Mouse (Mus musculus) liver, postnatal 0 days (tissue): ENCODE data around the gene Ipo13. TPM values are rescaled to one million over a fixed set of nuclear protein-coding genes. Genes with fewer than 3 reads are reported as not detected.
A peak's percentile ranks its signal among the peaks of the same experiment; 100 is the strongest.

Experiments used
- ATAC-seq: fragments of 200-750 bp; cut with Nextera tagmentation; 2 replicates; pipeline ENCODE4 v1.8.0; 2017; ENCODE audit warnings: mild to moderate bottlenecking, moderate library complexity
- DNase-seq: peaks from one replicate; pipeline ENCODE4 v3.0.0-alpha.2; 2016
- H3K27ac ChIP-seq: fragments of 300-500 bp; sonication (generic); 2 replicates; pipeline ENCODE4 v1.5.1; 2014; ENCODE audit warnings: antibody characterized with exemption, moderate library complexity, mild to moderate bottlenecking, low read depth
- H3K27me3 ChIP-seq: fragments of 300-500 bp; sonication (generic); 2 replicates; pipeline ENCODE4 v1.6.1; 2014; ENCODE audit warnings: low read length, control low read depth, mixed read lengths; ENCODE audit not compliant: insufficient read depth
- H3K36me3 ChIP-seq: fragments of 300-500 bp; sonication (generic); replicated peaks from 2 replicates; pipeline ENCODE4 v1.6.1; 2014; ENCODE audit warnings: mild to moderate bottlenecking, control low read depth, low read length, moderate library complexity, mixed read lengths; ENCODE audit not compliant: insufficient read depth
- H3K4me1 ChIP-seq: fragments of 300-500 bp; sonication (generic); 2 replicates; pipeline ENCODE4 v1.6.1; 2014; ENCODE audit warnings: antibody characterized with exemption, mild to moderate bottlenecking, control low read depth; ENCODE audit not compliant: insufficient read depth
- H3K4me2 ChIP-seq: fragments of 300-500 bp; sonication (generic); 2 replicates; pipeline ENCODE4 v1.6.1; 2014; ENCODE audit warnings: low read depth, mild to moderate bottlenecking, low read length, moderate library complexity, mixed read lengths
- H3K4me3 ChIP-seq: fragments of 300-500 bp; sonication (generic); 2 replicates; pipeline ENCODE4 v1.5.1; 2014; ENCODE audit warnings: low read depth, low read length
- H3K9ac ChIP-seq: fragments of 300-500 bp; sonication (generic); replicated peaks from 2 replicates; pipeline ENCODE4 v1.6.1; 2014; ENCODE audit warnings: mild to moderate bottlenecking, moderate library complexity
- H3K9me3 ChIP-seq: fragments of 300-500 bp; sonication (generic); 2 replicates; pipeline ENCODE4 v1.6.1; 2016; ENCODE audit warnings: mild to moderate bottlenecking, control low read depth, low read length, mixed read lengths
- CTCF ChIP-seq: sonication (generic); IDR thresholded peaks from 2 replicates; pipeline ENCODE4 v1.5.1; 2016; ENCODE audit warnings: antibody characterized with exemption, low read depth
- EP300 ChIP-seq: IDR thresholded peaks from 2 replicates; pipeline ENCODE4 v1.6.1; 2016; ENCODE audit warnings: antibody characterized with exemption, low read depth, mild to moderate bottlenecking
- WGBS: fragments of 180-500 bp; shearing (Covaris S2); extraction: QIAGEN DNeasy Blood & Tissue Kit; methylation state at CpG from one replicate; pipeline ENCODE4 v1.1.7; 2014; ENCODE audit not compliant: insufficient replicate concordance; 5-methylcytosine and 5-hydroxymethylcytosine counted together
- polyA plus RNA-seq: library from polyadenylated mRNA; unstranded; fragments of >200 nt; fragmentation: Nextera tagmentation; extraction: Ambion mirVana; gene quantifications from 2 replicates; pipeline ENCODE4 v1.2.1, GENCODE M21; 2015

Gene Ipo13
- polyA plus RNA-seq, 1 experiment from 2014 or later = 7.7 TPM

DNA sequence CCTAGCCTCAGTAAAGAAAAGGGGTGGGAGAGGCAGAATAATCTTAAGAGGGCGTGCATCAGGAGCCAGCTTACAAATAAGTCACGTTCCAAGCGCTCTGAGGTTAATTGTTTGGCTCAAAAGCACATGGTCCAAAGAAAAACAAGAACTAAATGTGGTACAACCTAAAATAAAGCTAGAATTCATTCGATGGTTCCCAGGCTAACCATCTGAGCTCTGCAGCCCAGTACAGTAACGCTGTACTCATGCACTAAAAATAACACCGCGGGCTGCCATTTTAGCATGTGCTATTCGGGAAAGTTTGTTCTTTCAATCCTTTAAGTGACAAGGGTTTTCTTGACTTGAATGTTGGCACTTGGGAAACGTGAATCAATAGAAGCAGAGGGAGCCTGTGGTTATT lies 54.2 kb downstream of the Ipo13 start:
- no peak overlapping the region for H3K4me3 ChIP-seq
- ATAC-seq (no peak), DNase-seq (no peak)
- H3K27ac ChIP-seq = no peak overlapping the region
- 89% methylated on average over 9 of the region's 9 CpGs for WGBS
- TF ChIP-seq CTCF = no peak
- no peak for TF ChIP-seq EP300
- H3K27me3 ChIP-seq = no peaks in the 10 kb centered on the region
- no peaks in the 10 kb centered on the region for H3K9me3 ChIP-seq
- H3K4me1 ChIP-seq = peaks cover 2% of the 10 kb centered on the region; the same call in 1 of the 2 replicates
- H3K9ac ChIP-seq = no peak overlapping the region
- H3K36me3 ChIP-seq = peaks cover 70% of the 10 kb centered on the region
- no peak overlapping the region for H3K4me2 ChIP-seq

DNA sequence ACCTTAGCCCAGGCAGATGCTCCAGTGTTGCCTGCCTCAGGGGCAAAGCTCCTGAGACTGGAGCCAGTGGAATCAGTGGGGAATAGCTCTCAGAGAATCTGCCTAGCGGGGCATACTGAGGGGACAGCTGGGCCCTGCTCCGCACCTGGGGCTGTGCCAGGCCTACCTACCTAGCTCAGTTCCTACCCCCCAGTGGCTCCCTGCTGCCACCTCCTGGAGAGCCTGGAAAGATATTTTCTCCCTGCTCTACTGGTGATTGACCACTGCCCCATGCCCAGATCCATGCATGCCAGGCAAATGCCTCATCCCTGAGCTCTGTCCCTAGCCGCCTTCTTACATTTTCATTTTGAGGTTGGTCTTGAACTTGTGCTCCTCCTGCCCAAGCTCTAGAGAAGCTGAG lies 56.0 kb downstream of the Ipo13 start:
- 76% methylated on average over 3 of the region's 3 CpGs for WGBS
- H3K27ac ChIP-seq = no peak overlapping the region
- peaks cover 58% of the 10 kb centered on the region for H3K36me3 ChIP-seq

DNA sequence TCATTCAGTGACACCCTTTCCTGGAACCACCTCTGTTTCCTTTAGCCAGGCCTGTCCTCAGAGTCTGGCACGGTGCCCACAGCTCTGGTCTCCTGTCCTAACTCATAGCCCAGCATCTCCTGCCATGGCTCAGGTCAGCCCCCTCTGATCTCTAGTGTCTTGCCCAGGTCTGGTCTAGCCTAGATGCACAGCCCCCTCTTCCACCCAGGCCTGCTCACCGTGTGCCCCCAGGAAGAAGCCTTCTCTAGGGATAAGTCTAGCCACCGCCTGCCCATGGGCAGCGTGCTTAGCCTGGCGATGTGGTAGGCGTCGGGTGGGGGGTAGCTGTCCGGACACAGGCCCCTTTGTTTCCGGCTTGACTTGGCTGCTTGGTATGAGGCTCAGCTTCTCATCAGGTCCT lies 59.7 kb downstream of the Ipo13 start:
- ATAC-seq (no peak), DNase-seq (no peak)
- H3K27me3 ChIP-seq = no peaks in the 10 kb centered on the region
- H3K27ac ChIP-seq = no peak overlapping the region
- H3K4me2 ChIP-seq = no peak overlapping the region
- 86% methylated on average over 9 of the region's 9 CpGs for WGBS
- no peak overlapping the region for H3K4me3 ChIP-seq
- H3K36me3 ChIP-seq = peaks cover 42% of the 10 kb centered on the region
- TF ChIP-seq EP300 = no peak
- TF ChIP-seq CTCF = no peak
- peaks cover 5% of the 10 kb centered on the region; the same call in 1 of the 2 replicates for H3K4me1 ChIP-seq
- no peaks in the 10 kb centered on the region for H3K9me3 ChIP-seq
- no peak overlapping the region for H3K9ac ChIP-seq

More for the DNA sequence above, 56.0 kb downstream of the Ipo13 start:
- TF ChIP-seq CTCF = peak; percentile 88
- TF ChIP-seq EP300 = no peak
- no peak overlapping the region for H3K4me2 ChIP-seq
- ATAC-seq (peak; percentile 73), DNase-seq (peak; percentile 83)
- no peak overlapping the region for H3K4me3 ChIP-seq
- H3K9ac ChIP-seq = no peak overlapping the region
- no peaks in the 10 kb centered on the region for H3K27me3 ChIP-seq
- H3K9me3 ChIP-seq = no peaks in the 10 kb centered on the region
- H3K4me1 ChIP-seq = peaks cover 2% of the 10 kb centered on the region; the same call in 1 of the 2 replicates

DNA sequence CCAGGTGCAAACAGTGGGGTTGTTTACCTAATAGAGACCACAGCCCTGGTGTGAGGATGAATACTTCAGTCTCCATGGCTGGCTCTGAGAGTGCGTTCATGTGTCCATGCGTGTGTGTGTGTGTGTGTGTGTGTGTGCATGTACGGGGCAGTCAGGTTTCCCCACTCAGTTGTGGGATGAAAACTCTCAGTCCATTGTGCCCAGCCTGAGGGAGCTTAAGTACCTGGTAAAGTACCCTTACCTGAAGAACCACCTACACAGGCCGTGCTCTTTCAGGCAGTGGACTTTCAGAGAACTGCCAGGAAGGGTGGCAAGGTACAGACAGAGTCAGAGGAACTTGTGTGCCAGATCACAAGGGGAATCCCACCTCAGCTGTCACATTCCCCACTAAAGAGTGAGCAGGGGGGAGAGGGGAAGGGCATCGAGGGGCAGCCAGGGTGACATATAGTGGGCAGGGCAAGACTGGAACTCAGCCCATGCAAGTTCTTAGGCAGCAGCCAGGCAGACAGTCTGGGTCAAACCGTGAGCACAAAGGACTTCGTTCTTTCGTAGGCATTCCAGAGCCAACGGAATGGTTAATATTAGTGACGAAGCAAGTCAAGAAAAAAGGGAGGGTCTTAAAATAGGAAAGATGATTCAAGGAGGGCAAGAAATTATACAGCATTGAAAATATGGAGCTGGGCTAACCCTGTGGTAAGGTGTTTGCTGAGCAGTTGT lies 62.5 kb downstream of the Ipo13 start:
- H3K9ac ChIP-seq = no peak overlapping the region
- peaks cover 3% of the 10 kb centered on the region; the same call in 1 of the 2 replicates for H3K4me1 ChIP-seq
- H3K27ac ChIP-seq = no peak overlapping the region
- H3K36me3 ChIP-seq = peaks cover 27% of the 10 kb centered on the region
- no peak overlapping the region for H3K4me2 ChIP-seq
- no peak overlapping the region for H3K4me3 ChIP-seq
- TF ChIP-seq CTCF (no peak), EP300 (no peak)
- no peaks in the 10 kb centered on the region for H3K27me3 ChIP-seq
- 86% methylated on average over 10 of the region's 10 CpGs for WGBS
- ATAC-seq = no peak
- DNase-seq = no peak
- no peaks in the 10 kb centered on the region for H3K9me3 ChIP-seq

DNA sequence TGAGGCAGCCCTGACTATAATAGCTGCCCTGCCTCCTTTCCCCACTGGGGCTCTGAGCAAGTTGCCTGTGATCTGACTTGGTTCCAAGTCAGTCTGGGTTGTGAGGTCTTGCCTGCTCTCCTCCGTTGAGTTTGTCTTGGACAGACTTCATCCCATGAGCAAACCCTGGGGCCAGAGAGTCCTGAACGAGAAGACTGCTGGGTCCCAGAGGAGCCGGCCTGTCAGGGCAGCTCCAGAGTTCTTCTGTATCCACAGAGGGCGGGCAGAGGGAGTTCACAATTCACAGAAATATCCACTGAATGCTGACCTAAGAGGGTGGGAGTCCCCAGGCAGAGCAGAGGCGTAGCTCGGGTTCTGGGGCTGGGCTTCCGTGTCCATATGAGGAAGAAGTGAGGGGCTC lies 63.9 kb downstream of the Ipo13 start:
- Histone ChIP-seq H3K9ac (no peak overlapping the region), H3K4me1 (peaks cover 3% of the 10 kb centered on the region; the same call in 1 of the 2 replicates), H3K27ac (no peak overlapping the region), H3K4me2 (no peak overlapping the region), H3K9me3 (no peaks in the 10 kb centered on the region), H3K27me3 (no peaks in the 10 kb centered on the region), H3K4me3 (no peak overlapping the region), H3K36me3 (peaks cover 25% of the 10 kb centered on the region)
- TF ChIP-seq EP300 (no peak), CTCF (no peak)
- DNase-seq = no peak
- ATAC-seq = no peak
- 81% methylated on average over 7 of the region's 7 CpGs for WGBS

DNA sequence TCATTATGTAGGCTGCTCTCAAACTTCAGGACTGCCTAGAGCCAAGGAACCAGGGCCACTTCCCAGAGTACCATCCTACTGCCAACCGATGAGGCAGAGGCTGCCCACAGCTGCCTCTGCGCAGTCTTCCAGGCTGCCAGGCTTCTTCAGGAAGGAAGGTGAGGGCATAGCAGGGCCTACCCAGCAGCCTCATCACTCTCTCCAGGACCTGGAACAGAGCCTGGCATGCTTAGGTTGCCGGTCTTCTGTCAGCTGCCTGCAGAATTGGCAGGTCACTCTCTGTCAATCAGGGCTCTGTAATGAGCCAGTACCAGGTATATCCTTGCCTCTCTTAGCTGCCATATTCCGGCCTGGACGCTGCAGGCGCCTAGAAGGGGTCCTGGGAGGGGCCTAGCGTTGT lies 64.6 kb downstream of the Ipo13 start:
- H3K9me3 ChIP-seq = no peaks in the 10 kb centered on the region
- TF ChIP-seq CTCF (no peak), EP300 (no peak)
- no peaks in the 10 kb centered on the region for H3K27me3 ChIP-seq
- H3K36me3 ChIP-seq = peaks cover 27% of the 10 kb centered on the region
- peaks cover 3% of the 10 kb centered on the region; the same call in 1 of the 2 replicates for H3K4me1 ChIP-seq
- H3K4me2 ChIP-seq = no peak overlapping the region
- no peak overlapping the region for H3K27ac ChIP-seq
- no peak overlapping the region for H3K4me3 ChIP-seq
- no peak overlapping the region for H3K9ac ChIP-seq
- WGBS = 89% methylated on average over 7 of the region's 7 CpGs
- ATAC-seq = no peak
- no peak for DNase-seq
